Mouse (Mus musculus): ENCODE results near the gene Rfx8. TPM values are rescaled to one million over a fixed set of nuclear protein-coding genes. Genes with fewer than 3 reads are reported as not detected.
"Not testable (repeated sequence)": the region's sequence is repeated elsewhere in the genome, so short reads cannot be mapped to it uniquely, and the experiment has no call there.

Gene Rfx8
- polyA plus RNA-seq, 1 experiment from 2014 or later = 0.43 TPM

DNA sequence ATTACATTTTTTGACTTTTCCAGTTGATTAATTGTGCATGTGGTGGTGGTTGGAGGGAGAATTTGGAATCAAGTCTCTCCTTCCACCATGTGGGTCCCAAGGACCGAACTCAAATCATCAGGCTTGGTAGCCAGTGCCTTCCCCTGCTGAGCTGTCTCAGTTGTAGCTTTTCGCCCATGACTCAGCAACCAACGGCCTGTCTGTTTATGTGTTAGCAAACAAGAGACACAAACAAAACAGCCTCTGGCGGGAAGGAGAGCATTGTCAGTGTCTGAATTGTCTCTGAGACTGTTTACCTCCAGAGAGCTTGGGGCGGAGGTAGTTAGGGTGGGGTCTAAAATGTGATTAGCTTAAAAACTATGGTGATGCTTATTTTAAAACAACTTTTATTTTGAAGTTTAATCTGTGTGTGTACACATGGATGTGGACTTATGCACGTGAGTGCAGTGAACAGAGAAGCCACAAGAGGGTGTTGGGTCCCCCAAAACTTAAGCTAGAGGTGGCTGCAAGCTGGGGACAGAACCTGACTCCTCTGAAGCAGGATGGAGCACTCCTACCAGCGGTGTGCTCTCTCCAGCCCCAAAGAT lies 56.7 kb downstream of the Rfx8 start:
- 82% methylated on average over 7 of the region's 7 CpGs for WGBS
- no peak overlapping the region for H3K9ac ChIP-seq

DNA sequence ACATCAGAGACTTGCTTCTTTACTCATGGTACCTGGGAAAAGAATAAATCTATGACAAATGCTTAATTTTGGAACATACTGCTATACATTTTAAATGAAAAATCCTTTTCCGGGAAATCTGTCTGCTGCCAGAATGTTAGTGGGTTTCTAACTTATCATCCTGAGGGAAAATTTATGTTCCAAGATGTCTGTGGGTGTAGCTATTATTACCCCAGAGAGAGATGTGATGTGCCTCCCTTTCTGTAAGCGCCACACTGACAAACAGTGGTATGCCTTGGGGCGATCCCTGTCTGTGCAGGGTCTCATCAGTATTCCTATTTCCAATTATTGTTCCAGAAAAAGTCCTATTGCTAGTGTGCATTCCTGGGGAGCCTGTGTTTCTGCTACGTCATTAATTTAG lies 57.7 kb downstream of the Rfx8 start:
- no peaks in the 10 kb centered on the region for H3K9me3 ChIP-seq (replicated peaks)
- H3K36me3 ChIP-seq = no peaks in the 10 kb centered on the region
- ATAC-seq (replicated peaks; ENCODE audit: insufficient number of reproducible peaks, insufficient read depth, low FRiP score, low read depth) = no peak
- no peak overlapping the region for H3K4me2 ChIP-seq
- H3K27ac ChIP-seq = no peak overlapping the region
- 75% methylated on average over 4 of the region's 4 CpGs for WGBS
- no peaks in the 10 kb centered on the region for H3K4me1 ChIP-seq (replicated peaks)
- H3K4me3 ChIP-seq = no peak overlapping the region
- H3K9ac ChIP-seq = no peak overlapping the region
- H3K27me3 ChIP-seq = no peaks in the 10 kb centered on the region

More for the DNA sequence above, 56.7 kb downstream of the Rfx8 start:
- no peak overlapping the region for H3K4me3 ChIP-seq
- no peaks in the 10 kb centered on the region for H3K27me3 ChIP-seq
- H3K27ac ChIP-seq = no peak overlapping the region
- H3K4me1 ChIP-seq (replicated peaks) = no peaks in the 10 kb centered on the region
- no peak for ATAC-seq (replicated peaks; ENCODE audit: insufficient number of reproducible peaks, insufficient read depth, low FRiP score, low read depth)
- no peak overlapping the region for H3K4me2 ChIP-seq
- H3K36me3 ChIP-seq = no peaks in the 10 kb centered on the region
- H3K9me3 ChIP-seq (replicated peaks) = no peaks in the 10 kb centered on the region

DNA sequence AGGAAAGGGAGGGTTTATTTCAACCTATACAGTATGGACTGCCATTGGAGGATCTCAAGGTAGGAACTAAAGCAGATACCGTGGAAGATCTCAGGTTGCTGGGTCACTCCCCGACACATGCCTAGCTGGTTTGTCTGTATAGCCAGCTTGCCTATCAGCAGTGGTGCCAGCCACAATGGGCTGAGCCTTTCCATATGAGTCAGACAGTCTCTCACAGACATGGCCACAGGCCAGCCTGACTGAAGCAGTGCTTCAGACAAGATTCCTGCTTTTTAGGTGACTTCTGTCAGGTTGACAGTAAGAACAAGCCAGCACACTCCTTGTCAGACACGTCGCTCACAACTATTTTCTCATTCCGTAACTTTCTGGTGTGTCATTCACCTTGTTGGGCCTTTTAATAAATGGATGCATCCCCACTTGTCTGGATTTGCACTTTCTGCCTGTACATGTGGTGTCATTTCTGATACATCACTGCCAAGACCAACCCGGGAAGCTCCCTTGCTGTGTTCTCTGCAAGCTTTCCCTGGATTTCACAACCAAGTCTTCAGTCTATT lies 63.7 kb downstream of the Rfx8 start:
- no peaks in the 10 kb centered on the region for H3K36me3 ChIP-seq
- no peak overlapping the region for H3K4me2 ChIP-seq
- H3K9ac ChIP-seq = no peak overlapping the region
- no peak overlapping the region for H3K4me3 ChIP-seq
- no peak overlapping the region for H3K27ac ChIP-seq
- 69% methylated on average over 6 of the region's 6 CpGs for WGBS
- H3K9me3 ChIP-seq (replicated peaks) = no peaks in the 10 kb centered on the region
- no peaks in the 10 kb centered on the region for H3K4me1 ChIP-seq (replicated peaks)
- no peak for ATAC-seq (replicated peaks; ENCODE audit: insufficient number of reproducible peaks, insufficient read depth, low FRiP score, low read depth)
- peaks cover 12% of the 10 kb centered on the region for H3K27me3 ChIP-seq

DNA sequence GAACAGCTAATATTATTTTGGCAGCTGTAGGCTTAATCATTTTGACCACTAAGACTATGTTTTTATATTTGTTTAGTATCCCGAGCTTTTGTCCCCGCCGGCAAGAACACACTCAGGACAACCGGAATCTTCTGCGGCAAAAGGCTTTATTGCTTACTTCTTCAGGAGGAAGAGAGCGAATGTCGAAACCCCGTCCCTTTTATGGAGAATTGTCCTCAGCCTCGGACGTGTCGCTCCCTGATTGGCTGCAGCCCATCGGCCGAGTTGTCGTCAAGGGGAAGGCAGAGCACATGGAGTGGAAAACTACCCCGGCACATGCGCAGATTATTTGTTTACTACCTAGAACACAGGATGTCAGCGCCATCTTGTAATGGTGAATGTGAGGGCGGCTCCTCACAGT lies 65.9 kb downstream of the Rfx8 start:
- not testable (repeated sequence) for H3K9ac ChIP-seq; H3K27ac ChIP-seq; ATAC-seq (replicated peaks; ENCODE audit: insufficient number of reproducible peaks, insufficient read depth, low FRiP score, low read depth); H3K9me3 ChIP-seq (replicated peaks); H3K4me2 ChIP-seq; H3K36me3 ChIP-seq; H3K4me3 ChIP-seq
- Histone ChIP-seq H3K4me1 (replicated peaks) (peaks cover 13% of the 10 kb centered on the region), H3K27me3 (peaks cover 33% of the 10 kb centered on the region)
- 86% methylated on average over 18 of the region's 18 CpGs for WGBS

DNA sequence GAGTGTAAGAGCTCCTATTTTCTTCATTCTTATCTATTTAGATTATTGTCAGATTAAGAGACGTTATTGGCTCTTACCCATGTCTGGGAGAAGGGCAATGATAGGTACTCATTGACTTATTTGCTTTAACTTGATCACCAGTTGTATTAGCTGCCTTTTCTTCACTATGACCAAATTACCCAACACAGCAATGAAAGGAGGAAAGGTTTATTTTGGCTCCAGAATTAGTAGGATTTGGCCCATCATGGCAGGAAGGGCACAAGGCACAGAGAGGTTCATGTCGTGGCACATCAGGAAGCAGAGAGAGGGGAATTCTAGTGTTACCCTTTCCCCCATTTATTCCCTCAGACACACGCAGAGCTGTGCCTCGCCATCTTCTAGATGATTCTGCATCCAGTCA lies 67.8 kb downstream of the Rfx8 start:
- H3K9ac ChIP-seq = no peak overlapping the region
- no peak overlapping the region for H3K4me2 ChIP-seq
- no peak overlapping the region for H3K4me3 ChIP-seq
- no peak for ATAC-seq (replicated peaks; ENCODE audit: insufficient number of reproducible peaks, insufficient read depth, low FRiP score, low read depth)
- peaks cover 48% of the 10 kb centered on the region for H3K27me3 ChIP-seq
- no peaks in the 10 kb centered on the region for H3K36me3 ChIP-seq
- WGBS = 66% methylated on average over 4 of the region's 4 CpGs
- no peaks in the 10 kb centered on the region for H3K9me3 ChIP-seq (replicated peaks)
- no peak overlapping the region for H3K27ac ChIP-seq
- peaks cover 16% of the 10 kb centered on the region for H3K4me1 ChIP-seq (replicated peaks)

DNA sequence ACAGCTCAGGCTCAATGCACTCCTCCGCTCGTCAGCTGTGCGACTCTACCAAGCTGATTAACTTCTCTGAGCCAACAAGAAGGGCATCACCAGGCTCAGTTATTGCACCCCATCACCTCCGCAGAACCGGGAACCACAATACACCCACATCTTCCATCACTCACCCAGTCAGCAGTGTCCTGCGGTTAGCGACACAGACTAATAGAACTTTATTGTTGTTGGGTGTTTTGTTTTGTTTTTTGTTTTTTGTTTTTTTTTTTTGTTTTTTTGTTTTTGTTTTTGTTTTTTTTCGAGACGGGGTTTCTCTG lies 69.6 kb downstream of the Rfx8 start, which contains the start of gene Creg2:
TSS of gene Creg2 (minus strand) at position 234 of the 308 bp plus-strand sequence.
- Histone ChIP-seq H3K27me3 (peaks cover 60% of the 10 kb centered on the region), H3K4me2 (peak within 1 kb of the TSS; percentile 100), H3K36me3 (no peaks in the 10 kb centered on the region), H3K9ac (peak within 1 kb of the TSS; percentile 40), H3K4me3 (peak within 1 kb of the TSS; percentile 62), H3K9me3 (replicated peaks) (no peaks in the 10 kb centered on the region), H3K4me1 (replicated peaks) (peaks cover 16% of the 10 kb centered on the region), H3K27ac (no peak within 1 kb of the TSS)
- 28% methylated on average over 9 of the region's 9 CpGs for WGBS
- ATAC-seq (replicated peaks; ENCODE audit: insufficient number of reproducible peaks, insufficient read depth, low FRiP score, low read depth) = no peak

DNA sequence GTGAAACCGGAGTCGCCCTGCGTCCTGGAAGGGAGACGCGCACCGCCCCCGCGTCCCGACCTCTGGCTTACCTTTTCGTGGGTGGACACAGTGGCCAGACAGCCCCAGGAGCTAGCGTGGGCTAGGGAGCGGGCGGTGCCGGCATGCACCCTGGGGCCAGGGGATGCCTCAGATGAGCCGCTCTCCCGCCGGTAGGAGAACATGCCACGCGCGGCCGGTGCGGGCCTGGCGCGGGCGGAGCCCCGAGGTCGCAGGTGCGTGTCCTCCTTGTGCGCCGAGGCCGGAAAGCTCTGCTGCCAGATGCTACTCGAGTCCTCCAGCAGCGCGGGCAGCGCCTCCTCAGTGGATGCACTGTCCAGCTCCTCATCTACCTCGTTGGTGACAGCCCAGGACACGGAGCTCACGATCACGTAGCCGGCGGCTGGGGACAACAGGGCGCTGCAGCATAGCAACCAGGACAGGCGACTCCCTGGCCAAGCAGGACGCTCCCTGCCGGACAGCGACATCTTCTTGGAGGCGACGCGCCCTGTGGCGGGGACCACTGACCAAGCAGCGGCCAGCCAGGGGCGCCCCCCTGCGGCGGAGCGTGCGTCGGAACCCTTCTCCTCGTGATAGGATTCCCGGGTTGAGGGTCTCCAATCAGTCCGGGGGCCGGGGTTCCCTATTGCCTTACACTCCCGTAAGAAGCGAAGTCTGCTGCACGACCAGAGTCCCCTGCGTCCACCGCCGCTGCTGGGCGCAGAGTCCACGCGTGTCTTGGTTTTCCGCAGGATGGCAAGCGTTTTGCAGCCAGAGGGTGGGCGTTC lies 70.2 kb downstream of the Rfx8 start:
- Histone ChIP-seq H3K27me3 (peaks cover 60% of the 10 kb centered on the region), H3K27ac (no peak overlapping the region), H3K9me3 (replicated peaks) (no peaks in the 10 kb centered on the region), H3K4me1 (replicated peaks) (peaks cover 16% of the 10 kb centered on the region), H3K4me2 (peak overlapping the region; percentile 100), H3K9ac (peak overlapping the region; percentile 40), H3K36me3 (no peaks in the 10 kb centered on the region), H3K4me3 (peak overlapping the region; percentile 62)
- WGBS = 2% methylated on average over 72 of the region's 73 CpGs
- peak; percentile 72 for ATAC-seq (replicated peaks; ENCODE audit: insufficient number of reproducible peaks, insufficient read depth, low FRiP score, low read depth)

DNA sequence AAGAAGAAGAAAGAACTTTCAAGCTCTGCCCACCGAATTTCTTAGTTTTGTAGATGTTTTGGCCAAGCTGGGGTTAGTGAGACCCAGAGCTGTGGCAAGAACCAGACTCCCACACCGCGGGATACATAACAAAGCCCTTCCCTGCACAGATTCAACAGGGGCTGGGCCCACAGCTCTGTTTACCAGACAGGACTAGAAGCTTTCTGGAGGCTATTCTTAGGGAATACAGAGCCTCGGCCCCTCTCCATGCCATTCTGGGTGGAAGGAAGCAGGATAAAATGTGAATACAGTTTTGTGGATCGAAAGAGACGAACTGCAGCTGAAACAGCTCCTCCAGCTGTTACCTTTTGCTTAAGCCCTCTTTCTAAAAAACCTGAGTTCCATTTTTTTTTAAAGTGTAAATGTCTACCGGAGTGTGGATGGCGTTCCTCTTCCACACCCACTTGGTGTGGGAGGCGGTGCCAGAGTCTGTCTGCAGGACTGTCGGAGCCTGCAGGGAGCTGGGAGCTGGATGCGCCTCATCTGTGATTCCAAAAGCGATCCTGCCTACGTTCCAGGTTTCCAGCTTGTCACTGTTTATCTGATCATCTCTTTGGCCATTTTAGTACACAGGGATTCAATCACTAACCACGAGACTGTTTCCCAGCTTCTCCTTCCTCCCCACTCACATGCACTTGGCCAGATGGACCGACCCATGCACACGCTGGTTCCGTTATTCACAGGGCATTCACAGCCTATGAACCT lies 70.9 kb downstream of the Rfx8 start:
- H3K9ac ChIP-seq = peak overlapping the region; percentile 40
- peak overlapping the region; percentile 62 for H3K4me3 ChIP-seq
- no peaks in the 10 kb centered on the region for H3K9me3 ChIP-seq (replicated peaks)
- no peaks in the 10 kb centered on the region for H3K36me3 ChIP-seq
- peaks cover 60% of the 10 kb centered on the region for H3K27me3 ChIP-seq
- H3K4me1 ChIP-seq (replicated peaks) = peaks cover 16% of the 10 kb centered on the region
- H3K4me2 ChIP-seq = peak overlapping the region; percentile 100
- no peak overlapping the region for H3K27ac ChIP-seq
- 19% methylated on average over 17 of the region's 17 CpGs for WGBS
- ATAC-seq (replicated peaks; ENCODE audit: insufficient number of reproducible peaks, insufficient read depth, low FRiP score, low read depth) = no peak

DNA sequence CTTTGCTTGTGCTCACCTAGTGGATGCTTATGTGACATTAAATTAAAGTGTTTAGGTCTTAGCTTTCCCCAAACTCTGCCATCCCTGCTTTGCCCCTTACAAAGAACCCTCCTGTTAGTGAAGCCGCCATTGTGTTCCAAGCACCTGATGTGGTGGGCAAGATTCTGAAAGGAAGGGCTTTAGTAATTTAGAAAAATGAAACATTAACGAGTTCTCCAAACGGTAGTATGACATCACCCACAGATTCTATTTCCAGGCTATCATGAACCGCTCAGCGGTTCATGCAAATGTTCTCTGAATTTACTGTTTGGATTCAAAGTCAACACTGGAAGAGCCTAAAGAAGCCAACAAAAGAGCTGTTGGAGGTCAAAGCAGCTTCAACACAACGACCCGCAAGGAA lies 72.2 kb downstream of the Rfx8 start:
- H3K27me3 ChIP-seq = peaks cover 60% of the 10 kb centered on the region
- H3K27ac ChIP-seq = no peak overlapping the region
- no peaks in the 10 kb centered on the region for H3K36me3 ChIP-seq
- H3K4me3 ChIP-seq = no peak overlapping the region
- 82% methylated on average over 7 of the region's 7 CpGs for WGBS
- H3K9ac ChIP-seq = no peak overlapping the region
- H3K4me2 ChIP-seq = no peak overlapping the region
- no peak for ATAC-seq (replicated peaks; ENCODE audit: insufficient number of reproducible peaks, insufficient read depth, low FRiP score, low read depth)
- H3K4me1 ChIP-seq (replicated peaks) = peaks cover 16% of the 10 kb centered on the region
- no peaks in the 10 kb centered on the region for H3K9me3 ChIP-seq (replicated peaks)

DNA sequence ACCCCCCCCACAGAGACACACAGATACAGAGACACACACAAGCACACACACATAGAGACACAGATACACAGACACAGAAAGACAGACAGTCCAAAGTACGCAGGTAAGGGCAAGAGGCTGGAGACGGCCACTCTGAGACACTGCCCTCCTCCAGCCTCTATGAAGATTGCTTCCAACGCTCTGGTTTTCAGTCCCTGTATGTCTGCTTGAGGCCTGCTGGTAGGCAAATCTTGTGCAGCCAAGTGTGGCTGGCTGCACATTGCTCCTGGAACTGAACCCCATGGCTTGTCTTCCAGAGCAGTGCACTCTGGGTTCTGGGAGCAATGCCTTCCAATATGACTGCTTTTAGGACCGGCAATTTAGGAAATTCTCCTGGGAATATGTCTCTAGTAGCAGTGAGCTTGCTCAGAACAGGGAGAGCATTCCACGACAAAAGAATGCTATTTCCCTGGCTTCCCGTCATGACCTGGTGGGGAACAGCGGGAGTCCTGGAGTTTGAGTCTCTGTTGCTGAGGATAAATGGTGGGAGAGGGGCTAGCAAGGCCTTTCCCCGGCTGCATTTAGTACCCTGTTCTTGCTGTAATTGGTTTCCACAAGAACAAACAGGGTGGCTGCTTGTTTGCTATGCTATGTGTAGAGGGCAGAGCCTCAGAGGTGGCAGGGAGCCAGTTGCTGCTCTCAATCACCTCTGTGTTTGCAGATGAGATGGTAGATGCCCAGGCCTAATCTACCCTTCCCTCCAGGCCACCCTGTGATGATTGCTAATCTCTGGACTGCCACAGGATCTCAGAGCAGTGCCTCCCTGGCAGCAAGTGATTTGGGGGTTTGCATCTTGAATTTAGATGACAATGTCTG lies 74.7 kb downstream of the Rfx8 start:
- no peak for ATAC-seq (replicated peaks; ENCODE audit: insufficient number of reproducible peaks, insufficient read depth, low FRiP score, low read depth)
- no peaks in the 10 kb centered on the region for H3K9me3 ChIP-seq (replicated peaks)
- H3K27me3 ChIP-seq = peaks cover 39% of the 10 kb centered on the region
- 52% methylated on average over 8 of the region's 8 CpGs for WGBS
- no peak overlapping the region for H3K4me3 ChIP-seq
- no peaks in the 10 kb centered on the region for H3K36me3 ChIP-seq
- H3K9ac ChIP-seq = no peak overlapping the region
- H3K4me1 ChIP-seq (replicated peaks) = peaks cover 15% of the 10 kb centered on the region
- no peak overlapping the region for H3K4me2 ChIP-seq
- no peak overlapping the region for H3K27ac ChIP-seq

DNA sequence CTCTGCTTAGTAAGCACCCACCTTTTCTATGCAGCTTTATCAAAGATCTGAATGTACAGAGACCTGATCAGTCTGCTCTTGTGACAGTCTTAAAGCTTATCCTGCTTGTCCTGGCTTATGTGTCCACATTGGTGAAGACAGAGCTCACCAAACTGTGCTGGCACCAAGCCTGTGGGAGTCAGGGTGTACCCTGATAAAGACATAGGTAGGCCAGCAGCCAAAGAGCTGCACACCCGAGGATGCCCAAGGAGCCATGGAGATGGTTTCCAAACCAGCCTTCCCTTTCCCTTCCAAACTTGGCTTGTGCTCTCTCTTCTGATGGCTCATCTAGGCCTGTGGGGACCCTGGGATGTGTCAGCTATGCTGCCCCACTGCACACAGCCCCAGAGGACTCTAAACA lies 76.5 kb downstream of the Rfx8 start:
- 41% methylated on average over 1 of the region's 1 CpGs for WGBS
- H3K27me3 ChIP-seq = peaks cover 23% of the 10 kb centered on the region
- no peak overlapping the region for H3K27ac ChIP-seq
- H3K9ac ChIP-seq = no peak overlapping the region
- H3K36me3 ChIP-seq = no peaks in the 10 kb centered on the region
- H3K4me1 ChIP-seq (replicated peaks) = no peaks in the 10 kb centered on the region
- no peak overlapping the region for H3K4me2 ChIP-seq
- H3K4me3 ChIP-seq = no peak overlapping the region
- no peak for ATAC-seq (replicated peaks; ENCODE audit: insufficient number of reproducible peaks, insufficient read depth, low FRiP score, low read depth)
- no peaks in the 10 kb centered on the region for H3K9me3 ChIP-seq (replicated peaks)
